Mouse (Mus musculus): ENCODE measurements around the gene Pet100.

DNA sequence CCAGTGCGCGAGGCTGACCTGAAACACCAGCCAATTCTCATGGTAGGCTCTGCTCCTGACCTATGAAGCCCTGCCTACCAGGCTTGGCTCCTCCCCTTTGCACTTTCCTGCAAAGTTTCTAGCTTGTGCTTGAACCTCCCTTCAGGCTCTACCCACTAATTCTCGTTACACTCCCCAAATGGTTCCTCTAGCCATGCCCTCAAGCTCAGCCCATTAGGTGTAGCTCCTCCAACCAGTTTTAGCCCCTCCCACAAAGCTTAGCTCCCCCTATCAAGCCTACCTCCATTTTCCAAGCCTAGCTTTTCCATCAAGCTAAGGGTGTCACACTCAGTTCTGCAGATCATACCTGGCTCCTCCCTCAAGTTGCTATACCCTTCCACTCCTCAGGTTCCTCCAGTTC, 23.3 kb upstream of the Pet100 start:
- TF ChIP-seq GATA1 (IDR thresholded peaks at IDR 0.05; ENCODE audit: low read length): no peak
- TF ChIP-seq TAL1 (IDR thresholded peaks at IDR 0.05; ENCODE audit: low read length): no peak
